Mouse (Mus musculus) NIH3T3 (cell line): Measurements from ENCODE around the gene Cdpf1.
A peak's percentile ranks its signal among the peaks of the same experiment; 100 is the strongest.
"Not testable (repeated sequence)": the region's sequence is repeated elsewhere in the genome, so short reads cannot be mapped to it uniquely, and the experiment has no call there.

ENCODE experiments used
- DNase-seq: peaks from one replicate; pipeline ENCODE4 v3.0.0-alpha.2; 2012; ENCODE audit warnings: low read depth

Gene Cdpf1

GRCm38 (mm10) chr15:85808031-85808430 is 3.5 kb downstream of the Cdpf1 start:
- DNase-seq, result no peak

DNA sequence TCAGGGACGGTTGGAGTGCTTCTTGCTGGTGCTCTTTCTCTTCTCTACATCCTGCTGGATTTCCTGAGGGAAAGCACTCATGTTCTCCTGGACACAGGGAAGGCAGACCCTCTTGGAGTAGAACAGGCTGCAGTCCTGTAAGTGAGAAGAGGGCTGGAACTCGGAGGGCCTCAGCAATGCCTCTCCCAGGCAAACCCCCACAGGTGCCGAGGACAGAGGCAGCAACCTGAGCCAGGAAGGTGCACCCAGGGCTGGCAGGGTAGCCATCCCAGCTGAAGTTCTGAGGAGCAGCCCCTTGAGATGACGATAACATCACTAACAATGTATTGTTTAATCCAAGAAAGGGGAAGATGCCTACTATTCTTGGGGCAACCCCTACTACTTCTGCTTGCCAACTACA is 4.1 kb downstream of the Cdpf1 start:
- no peak for DNase-seq

- no peak for DNase-seq
These were observed 4.6 kb downstream of the Cdpf1 start for GRCm38 (mm10) chr15:85806886-85807285.

DNA sequence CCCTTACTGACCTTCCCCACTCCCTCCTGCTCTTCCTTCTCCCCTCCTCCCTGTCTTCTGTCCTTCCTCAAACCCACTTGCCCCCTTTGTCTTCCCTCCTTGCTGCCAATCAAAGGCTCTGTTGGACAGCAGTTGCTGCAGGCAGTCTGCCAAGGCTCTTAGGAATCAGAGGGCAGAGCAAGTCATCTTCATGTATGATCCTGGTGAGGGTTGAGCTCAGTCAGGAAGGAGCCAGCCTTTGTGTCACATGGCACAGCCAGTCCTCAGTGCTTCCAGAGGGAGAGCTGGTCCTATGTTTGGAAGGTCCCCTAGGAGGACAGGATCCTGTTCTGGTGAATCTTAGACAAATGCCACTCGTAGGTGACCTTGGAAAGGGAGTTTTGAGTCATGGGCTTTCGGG is 8.6 kb downstream of the Cdpf1 start:
- DNase-seq, result peak; percentile 34

DNA sequence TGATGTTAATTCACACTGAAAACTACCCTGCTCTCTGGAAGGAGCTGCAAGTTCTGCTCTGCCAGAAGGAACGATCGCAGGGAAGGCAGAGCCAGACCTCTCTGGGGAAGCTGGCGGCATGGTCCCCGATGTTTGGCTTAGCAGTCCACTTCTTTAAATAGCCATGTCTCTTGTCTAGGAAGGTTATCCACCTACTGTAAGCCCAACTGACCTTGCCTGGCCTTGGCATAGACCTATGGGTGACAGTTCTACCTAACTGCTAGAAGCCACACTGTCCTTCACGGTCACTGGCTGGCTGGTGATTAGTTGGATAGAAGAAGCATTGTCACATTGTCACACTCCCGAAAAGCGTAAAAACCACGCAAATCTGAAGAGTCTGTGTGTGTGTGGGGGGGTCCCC is 12.8 kb downstream of the Cdpf1 start:
- no peak for DNase-seq

- DNase-seq, result no peak
These were observed 16.0 kb downstream of the Cdpf1 start for GRCm38 (mm10) chr15:85795516-85795915.

DNA sequence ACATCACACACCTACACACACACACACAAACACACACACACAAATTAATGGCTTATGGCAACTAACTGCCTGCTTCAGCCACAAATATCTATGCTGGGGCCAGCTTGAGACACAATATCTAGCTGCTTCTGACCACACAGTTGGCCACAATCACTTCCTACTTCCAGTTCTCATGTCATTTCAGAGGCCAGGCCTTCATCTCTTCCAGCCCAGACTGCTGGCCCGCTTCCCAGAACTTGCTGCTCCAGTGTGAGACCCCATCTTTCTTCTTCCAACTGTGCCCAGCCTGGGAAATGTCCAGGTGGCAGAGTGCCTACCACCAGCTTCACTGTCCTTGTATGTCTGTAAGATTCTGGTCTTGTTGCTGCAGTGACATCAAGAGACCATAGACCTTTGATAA is 18.7 kb downstream of the Cdpf1 start:
- DNase-seq, result peak; percentile 30

- no peak for DNase-seq
These were observed 20.0 kb downstream of the Cdpf1 start for GRCm38 (mm10) chr15:85791449-85791848.

- DNase-seq, result no peak
These were observed 22.9 kb downstream of the Cdpf1 start for GRCm38 (mm10) chr15:85788633-85789032.

DNA sequence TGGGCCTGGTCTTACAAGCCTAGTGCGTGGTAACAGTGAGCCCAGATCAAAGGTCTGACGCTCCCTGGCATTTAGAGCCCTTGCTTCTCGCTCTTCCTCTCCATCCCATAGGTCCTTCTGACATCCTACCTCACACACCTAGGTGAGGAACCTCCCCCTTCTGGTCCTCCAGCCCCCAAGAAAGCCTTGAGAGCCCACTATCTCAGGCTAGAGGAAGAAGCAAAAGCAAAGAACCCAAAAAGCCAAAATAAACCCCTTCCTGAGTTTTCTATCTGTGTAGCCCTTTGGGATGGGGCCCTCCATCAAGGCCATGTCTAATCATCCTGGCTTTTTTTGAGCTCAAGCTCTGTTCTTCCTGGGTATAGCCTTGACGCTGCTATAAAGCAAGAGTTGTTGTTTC is 23.4 kb downstream of the Cdpf1 start:
- no peak for DNase-seq

DNA sequence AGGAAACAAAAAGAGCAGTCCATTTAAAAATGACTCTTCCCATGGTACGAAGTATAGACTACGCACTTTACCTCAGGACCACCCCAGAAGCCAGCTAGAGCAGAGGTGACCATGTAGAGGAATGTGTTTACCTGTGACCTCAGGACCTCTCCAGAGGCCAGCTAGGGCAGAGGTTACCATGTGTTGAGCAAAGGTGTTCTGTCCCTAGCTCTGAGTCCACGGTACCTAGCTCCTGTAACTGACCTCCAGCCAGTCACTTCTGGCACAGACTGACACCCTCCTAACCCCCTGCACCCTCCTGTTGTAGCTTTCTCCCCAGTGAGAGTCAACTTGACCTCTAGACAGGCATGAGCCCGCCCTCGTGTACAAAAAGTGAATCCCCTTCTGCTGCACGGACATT is 24.0 kb downstream of the Cdpf1 start:
- DNase-seq, result no peak

DNA sequence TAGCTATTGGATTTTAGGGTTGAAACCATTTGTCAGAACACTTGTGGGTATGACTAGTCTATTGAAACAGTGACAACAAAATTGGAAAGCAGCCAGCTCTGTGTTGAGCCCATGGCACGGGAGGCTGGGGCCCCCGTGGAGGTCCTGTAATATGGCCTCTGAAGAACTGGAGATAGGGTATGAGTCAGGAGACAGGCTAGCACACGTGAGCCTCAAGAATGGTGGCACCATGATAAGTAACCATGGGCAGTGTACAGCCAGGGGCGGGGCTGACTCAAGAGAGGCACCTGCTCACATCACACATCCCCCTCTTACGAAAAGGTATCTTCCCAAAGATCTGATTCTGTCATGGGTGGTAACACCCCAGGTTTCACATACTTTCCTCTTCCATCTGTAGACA is 24.8 kb downstream of the Cdpf1 start:
- no peak for DNase-seq

DNA sequence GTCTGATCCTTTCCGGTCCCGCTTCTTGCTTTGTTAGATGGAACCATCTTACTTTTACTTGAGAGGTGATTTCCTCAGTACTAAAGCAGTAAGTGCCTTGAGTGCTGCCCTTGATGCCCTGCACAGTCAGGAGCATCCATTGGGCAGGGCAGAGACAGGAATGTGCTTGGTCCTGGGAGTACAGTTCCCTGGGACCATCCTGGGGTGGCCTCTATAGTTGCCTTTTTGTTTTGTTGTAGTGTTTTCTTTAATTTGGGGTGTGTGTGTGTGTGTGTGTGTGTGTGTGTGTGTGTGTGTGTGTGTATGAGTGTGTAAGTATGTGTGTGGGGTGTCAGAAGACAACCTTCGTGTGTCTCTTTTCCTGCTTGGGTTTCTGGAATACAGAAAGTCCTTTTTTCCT is 27.2 kb downstream of the Cdpf1 start:
- no peak for DNase-seq

DNA sequence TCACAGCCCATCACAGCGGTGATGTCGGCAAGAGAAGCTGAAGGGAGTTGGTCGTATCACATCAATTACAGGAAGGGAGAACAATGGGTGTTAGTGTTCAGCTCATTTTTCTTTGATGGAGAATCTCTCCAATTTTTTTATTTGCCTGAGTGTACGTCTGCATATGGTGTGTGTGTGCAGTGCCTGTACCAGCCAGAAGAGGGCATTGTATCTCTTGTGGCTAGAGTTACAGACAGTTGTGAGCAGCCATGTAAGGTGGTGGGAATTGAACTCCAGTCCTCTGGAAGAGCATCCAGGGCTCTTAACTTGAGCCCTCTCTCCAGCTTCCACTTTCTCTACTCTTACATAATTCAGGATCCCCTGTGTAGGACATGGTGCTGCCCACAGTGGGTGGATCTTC is 28.4 kb downstream of the Cdpf1 start:
- no peak for DNase-seq

DNA sequence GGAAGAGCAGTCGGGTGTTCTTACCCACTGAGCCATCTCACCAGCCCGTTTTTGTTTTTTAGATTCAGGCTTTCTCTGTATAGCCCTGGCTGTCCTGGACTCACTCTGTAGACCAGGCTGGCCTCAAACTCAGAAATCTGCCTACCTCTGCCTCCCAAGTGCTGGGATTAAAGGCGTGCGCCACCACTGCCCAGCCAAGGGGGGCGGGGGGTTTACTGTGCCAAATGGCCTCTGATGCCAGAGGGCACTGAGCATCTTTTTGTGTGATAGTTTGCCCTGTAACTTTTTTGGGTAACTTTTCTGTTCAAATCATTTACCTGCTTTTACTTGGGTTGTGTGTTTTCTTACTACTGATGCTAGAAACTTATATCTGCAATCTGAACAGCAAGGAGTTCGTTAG is 32.6 kb downstream of the Cdpf1 start:
- DNase-seq, result not testable (repeated sequence)

GRCm38 (mm10) chr15:85776771-85777170 is 34.7 kb downstream of the Cdpf1 start:
- DNase-seq, result no peak

DNA sequence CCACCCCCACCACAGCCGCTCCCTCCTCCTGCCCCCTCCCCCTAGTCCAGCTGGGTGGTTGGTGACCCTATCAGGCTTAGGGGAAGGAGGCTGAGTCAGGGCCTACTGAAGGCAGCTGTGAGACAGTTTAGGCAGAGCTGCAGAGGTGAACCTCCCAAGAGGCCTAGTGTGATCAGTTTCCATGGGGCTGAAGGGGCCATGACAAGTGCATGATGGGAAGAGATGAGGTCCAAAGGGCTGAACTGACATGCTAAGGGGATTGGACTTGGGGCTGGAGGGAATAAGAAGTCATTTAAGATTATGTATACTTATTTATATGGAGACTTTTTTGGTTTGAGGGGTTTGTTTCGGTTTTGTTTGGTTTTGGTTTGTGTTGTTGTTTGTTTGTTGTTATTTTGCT is 35.3 kb downstream of the Cdpf1 start:
- no peak for DNase-seq

DNA sequence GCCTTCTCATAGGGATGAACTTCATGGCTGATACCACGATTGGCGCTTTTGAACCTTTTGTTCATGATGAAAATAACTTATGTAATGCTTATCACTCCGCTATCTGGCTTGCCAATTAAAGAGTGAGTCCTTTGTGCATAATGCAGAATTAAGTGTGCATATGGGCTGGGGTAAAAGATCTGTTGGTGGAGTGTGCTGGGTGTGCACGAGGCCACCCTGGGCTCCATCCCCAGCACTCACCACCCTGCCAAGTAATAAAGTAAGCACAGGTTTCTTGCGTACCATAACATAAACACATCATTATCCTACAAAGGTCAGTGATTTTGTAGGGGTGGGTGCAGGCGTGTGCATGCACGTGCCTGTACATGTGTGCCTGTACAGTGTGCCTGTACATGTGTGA is 36.5 kb downstream of the Cdpf1 start:
- no peak for DNase-seq

- DNase-seq, result no peak
These were observed 37.1 kb downstream of the Cdpf1 start for GRCm38 (mm10) chr15:85774419-85774818.

DNA sequence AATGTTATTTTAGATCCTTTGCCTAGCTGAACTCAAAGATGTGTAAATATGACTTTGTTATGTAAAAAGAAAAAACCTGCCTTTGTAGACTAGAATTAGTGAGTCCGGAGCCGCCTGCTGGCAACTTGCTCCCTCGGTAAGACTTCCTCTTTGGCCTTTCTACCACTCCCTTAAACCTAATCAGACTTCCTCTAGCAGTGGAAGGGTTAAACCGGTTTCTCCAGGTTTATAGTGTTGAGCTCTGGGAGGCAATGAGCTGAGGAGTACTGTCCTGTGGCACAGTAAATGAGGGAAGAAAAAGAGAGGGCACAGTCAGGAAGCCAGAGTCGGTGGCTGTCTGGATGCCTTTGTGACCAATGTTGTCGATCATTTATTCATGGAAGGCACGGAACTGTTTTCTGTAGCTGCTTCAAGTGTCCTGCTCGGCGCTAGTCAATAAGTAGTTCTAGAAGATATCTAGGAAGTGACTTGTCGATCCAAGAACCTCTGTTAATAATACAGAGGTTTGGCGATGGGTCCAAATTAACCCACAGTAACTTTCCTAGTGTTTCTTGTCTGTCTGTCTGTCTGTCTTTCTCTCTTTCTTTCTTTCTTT is 39.3 kb downstream of the Cdpf1 start:
- no peak for DNase-seq

GRCm38 (mm10) chr15:85771306-85772121 is 40.0 kb downstream of the Cdpf1 start:
- DNase-seq, result no peak

DNA sequence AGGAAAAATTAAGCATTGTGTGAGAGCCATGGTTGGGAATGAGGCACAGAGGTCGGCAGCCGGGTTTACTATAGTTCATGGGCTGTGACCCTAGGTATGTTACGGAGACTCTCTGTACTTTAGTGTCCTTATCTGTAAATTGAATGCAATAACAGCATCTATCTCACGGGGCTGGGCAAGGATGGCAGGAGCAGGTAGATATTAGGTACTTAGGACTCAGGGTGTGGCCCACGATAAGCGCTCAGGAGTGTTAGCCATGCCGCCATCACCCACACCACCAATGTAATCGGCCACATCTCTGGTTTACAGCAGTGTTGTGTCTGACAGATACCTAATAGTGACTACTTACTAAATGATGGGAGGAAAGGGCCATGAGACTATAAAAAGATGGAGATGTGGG is 42.5 kb downstream of the Cdpf1 start:
- DNase-seq, result no peak

DNA sequence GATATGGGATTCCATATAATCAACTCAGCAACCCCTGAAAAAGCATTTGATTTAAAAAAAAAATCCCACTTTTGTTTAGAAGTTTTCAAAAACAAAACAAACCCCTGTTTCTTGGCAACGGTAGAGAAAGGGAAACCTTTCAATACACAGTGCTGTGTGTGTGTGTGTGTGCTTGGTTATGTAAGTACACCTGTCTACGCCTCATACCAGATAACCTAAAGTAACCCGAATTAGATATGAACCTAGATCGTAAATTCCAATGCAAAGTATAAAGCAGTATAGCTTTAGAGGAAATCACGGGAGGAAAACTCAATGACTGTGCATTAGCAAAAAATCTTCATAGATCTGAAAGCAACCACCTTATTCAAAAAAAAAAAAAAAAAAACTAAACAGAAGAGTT is 44.8 kb downstream of the Cdpf1 start:
- no peak for DNase-seq

DNA sequence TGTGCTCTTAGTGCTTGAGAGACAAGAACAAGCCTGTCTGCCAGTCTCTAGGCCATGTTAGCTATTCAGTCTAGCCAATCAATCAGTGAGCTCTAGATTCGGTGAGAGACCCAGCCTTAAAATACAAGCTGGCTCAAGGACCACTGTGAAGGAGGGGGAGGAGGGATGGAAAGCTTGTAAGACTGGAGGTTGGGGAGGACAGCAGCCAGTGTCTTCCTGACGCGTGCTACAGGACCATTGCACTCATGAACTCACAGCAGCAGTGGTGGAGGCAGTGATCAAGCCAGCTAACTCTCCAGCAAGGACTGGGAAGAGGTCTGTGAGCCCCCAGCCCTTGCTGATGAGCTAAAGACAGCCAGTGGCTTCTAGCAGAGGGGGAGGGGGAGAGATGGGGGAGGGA is 46.5 kb downstream of the Cdpf1 start:
- no peak for DNase-seq
